Mouse (Mus musculus): ENCODE results near the gene Limch1. TPM values are rescaled to one million over a fixed set of nuclear protein-coding genes. Genes with fewer than 3 reads are reported as not detected.

Gene Limch1
- polyA plus RNA-seq, 1 experiment from 2014 or later, result 37.5 TPM

DNA sequence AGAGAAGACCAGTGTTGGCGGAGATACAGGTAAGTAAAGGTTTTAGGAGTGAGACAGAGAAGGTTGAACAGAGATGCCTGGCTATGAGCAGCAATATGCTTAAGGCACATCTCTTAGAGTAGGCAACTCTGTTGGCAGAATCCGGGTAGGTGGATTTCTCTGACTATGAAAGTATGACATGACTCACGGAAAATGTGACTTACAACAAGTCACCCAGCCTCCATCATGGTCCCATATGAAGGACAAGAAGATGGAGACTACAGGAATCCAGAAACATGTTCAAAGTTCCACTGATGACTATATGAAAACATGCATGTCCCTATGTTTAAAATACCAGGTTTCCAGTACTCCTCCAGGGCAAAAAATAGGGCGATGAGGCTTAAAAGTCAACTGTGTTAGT is 34.7 kb downstream of the Limch1 start:
- Histone ChIP-seq H3K4me3 (ENCODE audit: low read length) (no peak overlapping the region), H3K27ac (ENCODE audit: low read length) (no peak overlapping the region), H3K4me1 (ENCODE audit: insufficient read depth, low read length) (peaks cover 4% of the 10 kb centered on the region; the same call in 1 of the 2 replicates), H3K9me3 (ENCODE audit: low read length) (no peaks in the 10 kb centered on the region), H3K27me3 (ENCODE audit: insufficient read depth, low read length) (no peaks in the 10 kb centered on the region), H3K36me3 (ENCODE audit: insufficient read depth, low read length) (no peaks in the 10 kb centered on the region), H3K9ac (replicated peaks; ENCODE audit: low read length) (no peak overlapping the region), H3K4me2 (replicated peaks; ENCODE audit: low read depth, low read length) (no peak overlapping the region)
- ATAC-seq (ENCODE audit: low FRiP score, low TSS enrichment), result no peak
- WGBS, result 96% methylated on average over 4 of the region's 4 CpGs

DNA sequence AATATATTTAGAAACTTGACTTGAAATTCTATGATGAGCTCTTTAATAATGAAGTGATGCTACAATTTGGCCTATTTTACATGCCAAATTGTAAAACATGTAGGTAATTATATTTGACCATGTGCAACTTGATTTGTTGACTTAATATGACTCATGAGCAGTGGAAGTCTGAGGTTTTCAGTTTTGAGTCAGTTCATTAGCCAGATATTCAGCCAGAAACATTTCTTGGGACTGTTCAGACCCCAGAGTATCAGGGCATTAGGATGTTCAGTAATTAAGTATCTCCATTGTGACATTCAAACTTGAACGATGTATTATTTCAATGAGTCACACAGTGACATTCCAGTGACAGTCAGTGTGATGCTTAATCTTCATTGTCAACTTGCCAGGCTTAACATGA is 35.9 kb downstream of the Limch1 start:
- WGBS, result 94% methylated on average over 1 of the region's 1 CpGs
- Histone ChIP-seq H3K4me2 (replicated peaks; ENCODE audit: low read depth, low read length) (no peak overlapping the region), H3K9me3 (ENCODE audit: low read length) (no peaks in the 10 kb centered on the region), H3K9ac (replicated peaks; ENCODE audit: low read length) (no peak overlapping the region), H3K27ac (ENCODE audit: low read length) (no peak overlapping the region), H3K27me3 (ENCODE audit: insufficient read depth, low read length) (no peaks in the 10 kb centered on the region), H3K36me3 (ENCODE audit: insufficient read depth, low read length) (no peaks in the 10 kb centered on the region), H3K4me1 (ENCODE audit: insufficient read depth, low read length) (peaks cover 10% of the 10 kb centered on the region), H3K4me3 (ENCODE audit: low read length) (no peak overlapping the region)
- no peak for ATAC-seq (ENCODE audit: low FRiP score, low TSS enrichment)

GRCm38 (mm10) chr5:66782851-66783250 is 37.2 kb downstream of the Limch1 start:
- Histone ChIP-seq H3K27ac (ENCODE audit: low read length) (no peak overlapping the region), H3K4me3 (ENCODE audit: low read length) (no peak overlapping the region), H3K4me2 (replicated peaks; ENCODE audit: low read depth, low read length) (no peak overlapping the region), H3K4me1 (ENCODE audit: insufficient read depth, low read length) (peaks cover 15% of the 10 kb centered on the region), H3K9ac (replicated peaks; ENCODE audit: low read length) (no peak overlapping the region), H3K36me3 (ENCODE audit: insufficient read depth, low read length) (no peaks in the 10 kb centered on the region), H3K27me3 (ENCODE audit: insufficient read depth, low read length) (no peaks in the 10 kb centered on the region), H3K9me3 (ENCODE audit: low read length) (no peaks in the 10 kb centered on the region)
- WGBS, result 88% methylated on average over 2 of the region's 2 CpGs
- no peak for ATAC-seq (ENCODE audit: low FRiP score, low TSS enrichment)

DNA sequence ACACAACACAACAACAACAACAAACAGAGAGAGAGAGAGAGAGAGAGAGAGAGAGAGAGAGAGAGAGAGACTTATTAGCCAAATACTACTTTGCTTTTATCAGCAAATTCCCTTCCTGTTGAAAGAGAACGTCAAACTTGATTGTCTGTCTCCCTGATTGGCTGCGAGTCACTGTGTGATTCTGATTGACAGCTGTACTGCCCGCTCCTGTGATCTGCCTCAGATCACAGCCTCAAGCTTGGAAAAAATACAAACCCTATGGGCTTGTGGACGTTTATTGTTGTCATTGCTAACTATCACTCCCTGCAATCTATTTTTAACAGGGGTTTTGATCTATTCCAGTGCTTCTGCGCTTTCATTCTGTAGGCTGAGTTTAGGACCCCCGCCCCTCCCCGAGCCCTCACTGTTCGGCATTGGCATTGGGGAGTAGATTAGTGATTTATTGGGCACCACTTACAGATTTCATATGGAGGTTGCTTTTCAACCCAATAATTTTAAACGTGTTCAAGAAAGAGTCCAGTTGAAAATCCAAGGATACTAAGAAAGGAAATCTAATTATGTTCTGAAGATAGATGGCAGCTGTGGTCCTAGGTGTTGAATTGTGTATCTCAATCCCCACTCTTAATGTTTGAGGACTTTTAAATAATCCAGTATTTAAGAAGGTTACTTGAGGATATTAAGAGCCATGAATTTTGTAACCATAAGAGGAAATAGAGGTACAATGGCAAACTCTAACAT is 39.2 kb downstream of the Limch1 start:
- Histone ChIP-seq H3K27ac (ENCODE audit: low read length) (no peak overlapping the region), H3K4me3 (ENCODE audit: low read length) (no peak overlapping the region), H3K9ac (replicated peaks; ENCODE audit: low read length) (no peak overlapping the region), H3K4me1 (ENCODE audit: insufficient read depth, low read length) (peaks cover 15% of the 10 kb centered on the region), H3K9me3 (ENCODE audit: low read length) (no peaks in the 10 kb centered on the region), H3K36me3 (ENCODE audit: insufficient read depth, low read length) (no peaks in the 10 kb centered on the region), H3K27me3 (ENCODE audit: insufficient read depth, low read length) (no peaks in the 10 kb centered on the region), H3K4me2 (replicated peaks; ENCODE audit: low read depth, low read length) (no peak overlapping the region)
- WGBS, result 63% methylated on average over 9 of the region's 9 CpGs
- ATAC-seq (ENCODE audit: low FRiP score, low TSS enrichment), result no peak

DNA sequence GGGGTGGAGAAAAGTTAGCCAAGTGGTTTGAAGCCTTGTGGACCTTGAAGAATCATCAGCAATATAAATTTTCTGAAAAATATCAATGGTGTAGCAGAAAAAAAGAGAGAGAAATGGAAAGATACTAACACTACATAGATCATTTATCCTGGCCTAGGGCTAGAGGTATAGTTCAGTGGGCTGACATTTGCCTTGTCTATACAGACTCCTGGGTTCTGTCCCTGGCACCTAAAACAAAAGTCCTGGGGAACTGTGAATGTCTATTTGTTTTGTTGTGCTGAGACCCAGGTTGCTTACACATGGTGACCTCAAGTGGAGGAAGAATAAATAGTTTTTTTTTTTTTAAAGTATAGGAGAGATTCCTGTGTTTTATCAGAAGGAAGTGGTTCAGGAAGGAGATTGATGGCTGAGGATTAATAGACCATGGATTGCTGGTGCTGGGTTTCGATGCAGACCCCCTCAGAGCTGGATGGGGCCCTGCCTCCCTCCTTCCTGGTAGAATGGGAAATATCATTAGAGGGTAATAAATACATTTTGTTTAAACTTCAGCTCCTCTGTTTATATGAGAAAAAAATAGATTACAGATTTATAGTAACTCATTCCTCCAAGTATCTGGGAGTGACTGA is 40.5 kb downstream of the Limch1 start:
- ATAC-seq (ENCODE audit: low FRiP score, low TSS enrichment), result no peak
- Histone ChIP-seq H3K9me3 (ENCODE audit: low read length) (no peaks in the 10 kb centered on the region), H3K4me3 (ENCODE audit: low read length) (no peak overlapping the region), H3K27ac (ENCODE audit: low read length) (0 out of 2 replicates have a peak overlapping the region, but pooled peaks have one; percentile 19), H3K27me3 (ENCODE audit: insufficient read depth, low read length) (no peaks in the 10 kb centered on the region), H3K9ac (replicated peaks; ENCODE audit: low read length) (no peak overlapping the region), H3K4me1 (ENCODE audit: insufficient read depth, low read length) (peaks cover 15% of the 10 kb centered on the region), H3K36me3 (ENCODE audit: insufficient read depth, low read length) (no peaks in the 10 kb centered on the region), H3K4me2 (replicated peaks; ENCODE audit: low read depth, low read length) (no peak overlapping the region)
- 8% methylated on average over 1 of the region's 1 CpGs for WGBS

DNA sequence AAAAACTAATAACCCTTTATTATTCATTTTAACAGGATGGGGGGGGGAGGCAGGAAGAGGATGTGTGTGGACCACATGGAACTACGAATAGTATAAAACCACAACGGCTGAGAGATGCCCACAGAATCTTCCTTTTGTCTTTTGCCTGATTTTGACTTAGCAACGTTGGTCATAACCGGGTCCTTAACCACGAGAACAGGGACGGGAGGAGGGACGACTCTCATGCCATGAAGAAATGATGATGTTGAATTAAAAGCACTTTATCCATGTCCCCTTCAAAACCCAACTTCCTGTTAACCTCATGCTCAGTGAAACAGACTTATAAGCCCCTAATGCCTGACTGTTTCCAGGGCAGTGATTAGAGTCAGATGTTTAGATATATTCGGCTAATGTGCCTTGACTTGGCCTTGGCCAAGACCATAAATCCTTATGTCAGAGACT is 41.0 kb downstream of the Limch1 start:
- Histone ChIP-seq H3K36me3 (ENCODE audit: insufficient read depth, low read length) (no peaks in the 10 kb centered on the region), H3K9me3 (ENCODE audit: low read length) (no peaks in the 10 kb centered on the region), H3K4me2 (replicated peaks; ENCODE audit: low read depth, low read length) (no peak overlapping the region), H3K27ac (ENCODE audit: low read length) (peak overlapping the region; percentile 35; the same call in 1 of the 2 replicates), H3K9ac (replicated peaks; ENCODE audit: low read length) (no peak overlapping the region), H3K4me3 (ENCODE audit: low read length) (no peak overlapping the region), H3K4me1 (ENCODE audit: insufficient read depth, low read length) (peaks cover 15% of the 10 kb centered on the region), H3K27me3 (ENCODE audit: insufficient read depth, low read length) (no peaks in the 10 kb centered on the region)
- 42% methylated on average over 8 of the region's 8 CpGs for WGBS
- no peak for ATAC-seq (ENCODE audit: low FRiP score, low TSS enrichment)

DNA sequence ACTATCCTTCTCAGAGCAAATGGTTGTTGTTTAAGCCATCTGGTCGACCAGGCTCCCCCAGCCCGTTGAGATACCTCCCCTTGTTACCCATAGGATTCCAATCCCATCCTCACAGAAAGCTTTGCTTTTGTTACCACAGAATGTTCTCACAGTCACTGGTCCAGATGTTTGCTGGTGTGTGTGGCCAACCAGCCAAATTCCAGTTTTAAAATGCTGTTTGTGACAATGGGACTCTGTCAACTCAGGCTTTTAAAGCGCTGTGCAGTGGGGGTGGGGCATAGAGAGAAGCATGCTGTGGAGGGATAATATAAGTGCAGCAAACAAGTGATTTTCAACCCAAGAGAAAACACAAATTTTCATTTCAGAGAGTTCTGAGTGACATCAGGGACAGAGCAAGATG is 43.4 kb downstream of the Limch1 start:
- Histone ChIP-seq H3K36me3 (ENCODE audit: insufficient read depth, low read length) (no peaks in the 10 kb centered on the region), H3K27ac (ENCODE audit: low read length) (no peak overlapping the region), H3K27me3 (ENCODE audit: insufficient read depth, low read length) (no peaks in the 10 kb centered on the region), H3K4me1 (ENCODE audit: insufficient read depth, low read length) (peaks cover 15% of the 10 kb centered on the region), H3K9ac (replicated peaks; ENCODE audit: low read length) (no peak overlapping the region), H3K9me3 (ENCODE audit: low read length) (no peaks in the 10 kb centered on the region), H3K4me3 (ENCODE audit: low read length) (no peak overlapping the region), H3K4me2 (replicated peaks; ENCODE audit: low read depth, low read length) (no peak overlapping the region)
- 81% methylated on average over 3 of the region's 3 CpGs for WGBS
- no peak for ATAC-seq (ENCODE audit: low FRiP score, low TSS enrichment)

GRCm38 (mm10) chr5:66791161-66791560 is 45.5 kb downstream of the Limch1 start:
- 69% methylated on average over 6 of the region's 6 CpGs for WGBS
- Histone ChIP-seq H3K27ac (ENCODE audit: low read length) (no peak overlapping the region), H3K9me3 (ENCODE audit: low read length) (no peaks in the 10 kb centered on the region), H3K4me3 (ENCODE audit: low read length) (no peak overlapping the region), H3K36me3 (ENCODE audit: insufficient read depth, low read length) (no peaks in the 10 kb centered on the region), H3K9ac (replicated peaks; ENCODE audit: low read length) (no peak overlapping the region), H3K27me3 (ENCODE audit: insufficient read depth, low read length) (no peaks in the 10 kb centered on the region), H3K4me1 (ENCODE audit: insufficient read depth, low read length) (peaks cover 8% of the 10 kb centered on the region), H3K4me2 (replicated peaks; ENCODE audit: low read depth, low read length) (no peak overlapping the region)
- no peak for ATAC-seq (ENCODE audit: low FRiP score, low TSS enrichment)

DNA sequence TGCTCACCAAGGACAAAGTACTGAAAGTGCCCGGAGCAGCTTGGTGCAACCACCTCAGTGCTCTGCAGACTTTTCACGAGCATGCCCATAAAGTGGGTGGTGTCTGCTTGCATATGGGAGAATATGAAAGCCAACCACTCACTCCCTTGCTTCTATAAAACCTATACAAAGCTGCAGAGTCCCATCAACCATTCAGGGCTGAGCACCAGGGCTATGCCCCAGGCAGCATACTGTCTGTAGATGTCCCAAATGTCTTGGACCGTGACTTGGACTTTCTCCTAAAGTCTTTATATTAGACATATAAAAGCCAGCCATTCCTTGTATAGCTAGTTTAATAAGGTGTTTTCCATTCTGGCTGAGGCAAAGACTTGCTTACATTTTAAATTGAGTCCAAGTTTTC is 47.6 kb downstream of the Limch1 start:
- Histone ChIP-seq H3K36me3 (ENCODE audit: insufficient read depth, low read length) (no peaks in the 10 kb centered on the region), H3K27me3 (ENCODE audit: insufficient read depth, low read length) (no peaks in the 10 kb centered on the region; the same call in 1 of the 2 replicates), H3K4me3 (ENCODE audit: low read length) (no peak overlapping the region), H3K9ac (replicated peaks; ENCODE audit: low read length) (no peak overlapping the region), H3K4me1 (ENCODE audit: insufficient read depth, low read length) (0 out of 2 replicates have a peak, but pooled peaks cover 6% of the 10 kb centered on the region), H3K27ac (ENCODE audit: low read length) (no peak overlapping the region), H3K4me2 (replicated peaks; ENCODE audit: low read depth, low read length) (no peak overlapping the region), H3K9me3 (ENCODE audit: low read length) (no peaks in the 10 kb centered on the region)
- WGBS, result 90% methylated on average over 3 of the region's 3 CpGs
- no peak for ATAC-seq (ENCODE audit: low FRiP score, low TSS enrichment)

DNA sequence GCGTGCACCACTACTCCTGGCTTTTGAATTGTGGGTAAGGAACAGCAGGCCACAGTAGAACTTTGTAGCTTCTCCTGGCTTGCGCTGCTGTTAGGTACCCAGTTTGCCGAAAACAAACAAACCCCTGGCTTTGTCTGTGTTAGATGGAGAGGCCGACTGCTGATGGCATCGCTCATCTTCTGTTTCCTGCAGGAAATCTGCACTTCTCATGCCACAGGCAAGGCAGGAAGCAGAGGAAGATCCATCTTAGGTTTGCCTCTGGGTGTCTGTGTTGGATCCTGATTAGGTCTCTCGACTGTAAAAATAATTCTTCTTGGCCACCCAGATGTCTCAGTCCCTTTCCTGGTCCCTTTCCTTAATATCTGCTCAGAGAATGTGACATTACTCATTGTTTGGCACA is 51.7 kb downstream of the Limch1 start:
- no peaks in the 10 kb centered on the region; the same call in 1 of the 2 replicates for H3K27me3 ChIP-seq (ENCODE audit: insufficient read depth, low read length)
- H3K36me3 ChIP-seq (ENCODE audit: insufficient read depth, low read length), result no peaks in the 10 kb centered on the region
- no peak overlapping the region for H3K27ac ChIP-seq (ENCODE audit: low read length)
- peaks cover 32% of the 10 kb centered on the region for H3K4me1 ChIP-seq (ENCODE audit: insufficient read depth, low read length)
- H3K9ac ChIP-seq (replicated peaks; ENCODE audit: low read length), result no peak overlapping the region
- H3K9me3 ChIP-seq (ENCODE audit: low read length), result no peaks in the 10 kb centered on the region
- 68% methylated on average over 6 of the region's 6 CpGs for WGBS
- no peak overlapping the region for H3K4me3 ChIP-seq (ENCODE audit: low read length)
- no peak; the same call in 1 of the 2 replicates for ATAC-seq (ENCODE audit: low FRiP score, low TSS enrichment)
- H3K4me2 ChIP-seq (replicated peaks; ENCODE audit: low read depth, low read length), result no peak overlapping the region
